Mouse (Mus musculus): ENCODE results near the gene Chd5.

DNA sequence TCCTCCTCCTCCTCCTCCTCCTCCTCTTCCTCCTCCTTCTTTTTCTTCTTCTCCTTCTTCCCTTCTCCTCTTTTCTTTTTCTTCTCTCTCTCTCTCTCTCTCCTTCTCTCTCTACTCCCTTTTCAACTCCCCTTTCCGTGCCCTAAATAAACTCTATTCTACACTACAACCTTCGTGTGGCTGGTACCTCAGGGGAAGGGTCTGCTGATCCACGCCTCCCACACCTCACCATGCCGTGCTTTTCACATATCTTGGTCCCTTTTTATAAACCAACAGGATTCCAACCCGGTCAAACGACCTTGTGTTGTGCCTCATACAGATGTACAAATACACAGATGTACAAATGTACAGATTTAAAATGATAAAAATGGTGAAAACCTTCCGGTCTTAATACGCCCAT is 42.1 kb upstream of the Chd5 start:
- TF ChIP-seq POLR2A (IDR thresholded peaks at IDR 0.05; ENCODE audit: extremely low read depth, insufficient read depth, low read length) (no peak), CTCF (IDR thresholded peaks at IDR 0.05; ENCODE audit: extremely low read depth, insufficient read depth, low read length) (no peak)
